Mouse (Mus musculus) G1E (cell line): ENCODE results near the gene Slc15a1. TPM values are rescaled to one million over a fixed set of nuclear protein-coding genes. Genes with fewer than 3 reads are reported as not detected.

Source experiments
- ATAC-seq: 2 replicates; pipeline ENCODE4 v1.8.0; 2016; ENCODE audit warnings: mild to moderate bottlenecking; ENCODE audit not compliant: insufficient number of reproducible peaks, poor library complexity, low FRiP score, severe bottlenecking; ENCODE audit errors: extremely low read depth
- DNase-seq: peaks from one replicate; pipeline ENCODE4 v3.0.0; 2012; ENCODE audit warnings: low spot score
- H3K27me3 ChIP-seq: 2 replicates; pipeline ENCODE4 v1.6.1; 2012; ENCODE audit warnings: mild to moderate bottlenecking, low read length, inconsistent platforms; ENCODE audit not compliant: insufficient read depth
- H3K36me3 ChIP-seq: replicated peaks from 2 replicates; pipeline ENCODE3; 2012; ENCODE audit warnings: mild to moderate bottlenecking, inconsistent platforms
- H3K4me1 ChIP-seq: 2 replicates; pipeline ENCODE4 v1.6.1; 2012; ENCODE audit warnings: low read depth, low read length, inconsistent platforms, mixed read lengths; ENCODE audit not compliant: insufficient read depth
- H3K4me3 ChIP-seq: 2 replicates; pipeline ENCODE4 v1.5.1; 2012; ENCODE audit warnings: low read depth, mild to moderate bottlenecking, inconsistent platforms, low read length, moderate library complexity, mixed read lengths
- H3K9me3 ChIP-seq: replicated peaks from 2 replicates; pipeline ENCODE4 v1.6.1; 2012; ENCODE audit warnings: inconsistent platforms
- CTCF ChIP-seq: IDR thresholded peaks from 2 replicates; pipeline ENCODE4 v1.5.1; 2012; ENCODE audit warnings: low read depth, low read length, inconsistent platforms, mixed read lengths
- GATA1 ChIP-seq: IDR thresholded peaks from 2 replicates; pipeline ENCODE4 v1.6.1; 2012; ENCODE audit warnings: borderline replicate concordance, low read length, inconsistent platforms, mixed read lengths
- GATA2 ChIP-seq: IDR thresholded peaks from 2 replicates; pipeline ENCODE4 v1.6.1; 2012; ENCODE audit warnings: low read depth, low read length, inconsistent platforms, borderline replicate concordance
- POLR2AphosphoS5 ChIP-seq: IDR thresholded peaks from 2 replicates; pipeline ENCODE4 v1.6.1; 2012; ENCODE audit warnings: low read depth, low read length, inconsistent platforms; ENCODE audit not compliant: insufficient replicate concordance
- TAL1 ChIP-seq: conservative IDR thresholded peaks from 2 replicates; pipeline ENCODE4 v1.6.1; 2012; ENCODE audit warnings: low read depth, low read length, inconsistent platforms, mixed read lengths
- polyA plus RNA-seq: library from polyadenylated mRNA; stranded (reverse); fragments of >175 nt; gene quantifications from 2 replicates; pipeline ENCODE4 v1.2.3, GENCODE M21; 2012
- total RNA-seq, 2 experiments: library from RNA; stranded (forward) in 1 of 2; stranded (reverse) in 1 of 2; fragments of 200-1000 nt in 1 of 2; fragments of >200 nt in 1 of 2; fragmentation: Nextera tagmentation in 1 of 2; gene quantifications; 2 replicates each; pipeline ENCODE4 v1.2.3; 2014 to 2017

Gene Slc15a1
- total and polyA plus RNA-seq, 3 experiments = 0.05 TPM; not detected in 2

DNA sequence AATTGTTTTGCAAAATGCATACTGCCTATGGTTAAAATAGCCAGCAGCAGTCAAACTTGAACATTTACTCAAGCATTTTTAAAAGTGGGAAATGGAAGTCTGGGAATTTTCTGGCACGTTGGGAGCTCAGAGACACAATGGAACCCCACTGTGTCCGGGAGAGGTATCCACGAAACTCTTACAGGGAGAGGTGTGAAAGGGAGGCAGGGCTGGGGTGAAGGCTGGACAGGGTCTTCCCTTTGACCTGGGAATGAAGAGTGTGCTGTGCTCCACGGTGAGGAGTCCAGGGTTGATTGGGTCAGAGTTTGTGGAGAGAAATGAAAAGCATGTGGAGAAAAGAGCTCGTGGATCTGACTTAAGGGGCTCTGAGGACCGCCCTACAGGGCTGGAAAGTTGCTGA is 47.5 kb downstream of the Slc15a1 start:
- Histone ChIP-seq H3K4me3 (no peak overlapping the region), H3K9me3 (no peaks in the 10 kb centered on the region), H3K27me3 (no peaks in the 10 kb centered on the region; the same call in 1 of the 2 replicates), H3K36me3 (no peaks in the 10 kb centered on the region), H3K4me1 (peaks cover 10% of the 10 kb centered on the region; the same call in 1 of the 2 replicates)
- TF ChIP-seq TAL1 (no peak), POLR2AphosphoS5 (no peak), GATA1 (no peak), GATA2 (no peak), CTCF (no peak)
- no peak for DNase-seq
- ATAC-seq = no peak

DNA sequence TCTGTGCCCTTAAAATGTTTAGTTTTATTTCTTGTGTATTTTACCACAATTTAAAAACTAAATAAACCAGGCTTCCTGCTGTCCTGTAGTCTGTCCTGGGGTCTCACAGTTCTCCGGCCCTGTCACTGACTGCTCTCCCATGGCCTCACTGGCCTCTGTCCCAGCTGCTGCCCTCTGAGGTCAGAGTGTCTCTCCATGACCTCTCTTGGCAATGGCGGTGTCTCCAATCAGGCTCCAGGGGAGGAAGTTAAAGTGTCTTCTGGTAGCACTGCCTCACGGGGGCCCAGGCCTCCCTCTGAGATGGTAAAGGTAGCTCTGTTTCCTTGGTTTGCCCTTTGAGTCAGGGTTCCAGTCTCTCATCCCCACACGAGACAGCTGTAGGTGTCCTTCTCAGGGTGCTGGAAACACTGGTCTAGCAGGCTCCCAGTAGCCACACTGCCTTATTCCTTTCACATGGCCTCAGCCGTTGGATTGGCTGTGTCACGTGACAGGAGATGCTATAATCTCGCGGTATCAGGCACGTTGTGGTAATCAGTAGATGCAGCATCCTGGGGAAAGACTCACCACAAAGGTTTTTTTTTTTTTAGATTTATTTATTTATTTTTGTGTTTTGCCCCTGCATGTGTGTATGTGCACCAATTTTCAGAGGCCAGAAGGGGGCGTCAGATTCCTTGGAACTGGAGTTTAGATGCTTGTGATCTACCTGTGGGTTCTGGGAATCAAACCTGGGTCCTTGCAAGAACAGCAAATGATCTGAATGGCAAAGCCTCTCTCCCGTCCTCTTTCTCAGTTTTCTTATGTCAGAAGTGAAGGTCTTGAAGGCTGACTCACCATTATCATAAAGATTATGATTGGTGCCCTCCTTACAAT is 48.4 kb downstream of the Slc15a1 start:
- no peaks in the 10 kb centered on the region for H3K9me3 ChIP-seq
- TF ChIP-seq GATA2 (no peak), CTCF (no peak), POLR2AphosphoS5 (no peak), GATA1 (no peak), TAL1 (no peak)
- H3K27me3 ChIP-seq = peaks cover 4% of the 10 kb centered on the region; the same call in 1 of the 2 replicates
- ATAC-seq (no peak), DNase-seq (no peak)
- no peaks in the 10 kb centered on the region for H3K36me3 ChIP-seq
- no peak overlapping the region for H3K4me3 ChIP-seq
- H3K4me1 ChIP-seq = peaks cover 10% of the 10 kb centered on the region; the same call in 1 of the 2 replicates

DNA sequence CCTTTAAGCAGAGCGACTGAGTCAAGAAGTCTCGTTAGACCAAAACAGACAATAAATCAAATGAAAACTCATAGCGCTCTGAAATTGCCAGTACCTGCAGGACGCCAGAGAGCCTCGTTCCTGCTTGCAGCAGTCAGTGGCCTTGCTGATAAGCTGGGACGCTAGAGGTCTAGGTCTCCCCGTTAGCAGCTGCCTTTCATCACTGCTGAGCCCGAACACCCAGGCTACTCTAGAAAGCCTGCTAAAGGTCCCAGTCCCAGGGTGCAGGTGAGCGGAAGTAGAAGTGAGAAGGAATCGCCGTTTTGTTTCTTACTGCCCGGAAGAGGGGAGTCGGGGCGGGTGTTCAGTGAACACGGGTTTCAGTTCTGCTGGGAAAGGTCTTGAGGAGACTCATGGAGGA is 49.1 kb downstream of the Slc15a1 start:
- no peak for DNase-seq
- TF ChIP-seq GATA1 = no peak
- TF ChIP-seq GATA2 = no peak
- no peak for TF ChIP-seq POLR2AphosphoS5
- TF ChIP-seq CTCF = no peak
- TF ChIP-seq TAL1 = no peak
- Histone ChIP-seq H3K36me3 (no peaks in the 10 kb centered on the region), H3K4me1 (peaks cover 11% of the 10 kb centered on the region; the same call in 1 of the 2 replicates), H3K4me3 (no peak overlapping the region), H3K27me3 (peaks cover 4% of the 10 kb centered on the region; the same call in 1 of the 2 replicates), H3K9me3 (no peaks in the 10 kb centered on the region)
- no peak for ATAC-seq

DNA sequence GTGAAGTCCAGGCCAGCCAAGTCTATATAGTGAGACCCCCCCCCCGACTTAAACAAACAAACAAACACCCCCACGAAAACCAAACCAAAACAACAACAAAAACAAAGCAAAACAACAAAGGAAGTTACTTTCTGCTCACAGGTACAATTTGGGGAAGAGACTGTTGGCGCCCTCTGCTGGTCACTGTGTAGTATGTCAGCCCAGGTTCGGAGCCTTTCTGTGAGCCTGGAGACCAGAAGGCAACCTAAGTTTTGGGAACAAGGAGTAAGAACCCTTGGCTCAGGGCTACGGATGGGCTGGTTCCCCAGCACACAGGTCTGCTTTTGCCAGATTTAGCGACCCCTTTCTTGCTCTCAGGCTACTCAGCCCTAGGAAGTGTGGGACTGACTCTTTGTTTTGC is 49.5 kb downstream of the Slc15a1 start:
- no peak for TF ChIP-seq TAL1
- no peak for TF ChIP-seq GATA1
- TF ChIP-seq CTCF = peak; percentile 96
- peak; percentile 56 for DNase-seq
- peaks cover 4% of the 10 kb centered on the region; the same call in 1 of the 2 replicates for H3K27me3 ChIP-seq
- peaks cover 14% of the 10 kb centered on the region for H3K4me1 ChIP-seq
- H3K9me3 ChIP-seq = no peaks in the 10 kb centered on the region
- H3K36me3 ChIP-seq = no peaks in the 10 kb centered on the region
- 0 out of 2 replicates have a peak, but pooled peaks have one; percentile 30 for ATAC-seq
- no peak overlapping the region for H3K4me3 ChIP-seq

DNA sequence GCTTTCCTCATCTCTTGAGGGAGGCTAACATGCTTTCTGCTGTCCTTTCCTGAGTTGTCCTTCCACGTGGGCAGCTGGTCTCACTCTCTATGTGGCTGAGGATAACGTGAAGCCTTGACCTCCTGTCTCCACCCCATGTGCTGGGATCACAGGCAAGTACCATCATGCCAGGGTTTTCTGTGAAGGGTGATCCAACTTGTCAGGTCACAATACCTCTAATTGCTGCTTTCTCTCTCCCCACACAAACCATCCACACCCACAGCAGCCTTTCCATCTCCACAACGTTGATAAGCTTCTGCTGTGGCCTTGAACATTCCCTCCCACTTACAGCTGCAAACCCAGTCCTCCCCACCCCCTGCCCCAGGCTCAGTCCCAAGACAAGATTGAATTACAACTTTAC is 51.9 kb downstream of the Slc15a1 start:
- no peak for DNase-seq
- TF ChIP-seq CTCF = no peak
- no peak for TF ChIP-seq TAL1
- TF ChIP-seq GATA1 = no peak
- TF ChIP-seq POLR2AphosphoS5 = no peak
- TF ChIP-seq GATA2 = no peak
- H3K9me3 ChIP-seq = no peaks in the 10 kb centered on the region
- no peak overlapping the region for H3K4me3 ChIP-seq
- H3K4me1 ChIP-seq = peaks cover 14% of the 10 kb centered on the region
- H3K27me3 ChIP-seq = peaks cover 6% of the 10 kb centered on the region; the same call in 1 of the 2 replicates
- no peak for ATAC-seq
- H3K36me3 ChIP-seq = no peaks in the 10 kb centered on the region

DNA sequence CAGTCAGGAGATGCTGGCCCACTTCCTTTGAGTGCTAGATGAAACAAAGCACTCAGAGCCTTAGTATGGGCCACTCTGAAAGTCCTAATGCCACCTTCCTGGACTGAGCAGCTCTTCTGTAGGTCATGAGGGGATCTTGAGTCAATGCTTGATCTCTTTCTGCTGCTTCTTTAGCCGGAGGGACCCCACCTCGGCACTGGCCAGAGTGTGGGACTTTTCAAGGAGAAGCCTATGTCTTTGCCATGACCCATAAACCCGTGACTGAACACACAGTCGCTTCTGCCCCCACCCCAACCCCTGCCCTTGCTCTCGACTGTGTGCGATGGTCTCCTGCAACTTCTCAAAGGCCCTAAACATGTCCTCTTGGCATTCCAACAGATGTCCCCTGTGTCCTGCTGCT is 52.8 kb downstream of the Slc15a1 start:
- H3K36me3 ChIP-seq = no peaks in the 10 kb centered on the region
- peaks cover 13% of the 10 kb centered on the region for H3K27me3 ChIP-seq

More for the DNA sequence above, 52.8 kb downstream of the Slc15a1 start:
- no peak for TF ChIP-seq GATA2
- TF ChIP-seq POLR2AphosphoS5 = no peak
- TF ChIP-seq GATA1 = no peak
- no peak for TF ChIP-seq CTCF
- TF ChIP-seq TAL1 = no peak
- peaks cover 14% of the 10 kb centered on the region for H3K4me1 ChIP-seq
- no peaks in the 10 kb centered on the region for H3K9me3 ChIP-seq
- ATAC-seq (no peak), DNase-seq (no peak)
- no peak overlapping the region for H3K4me3 ChIP-seq
